Mouse (Mus musculus): Measurements from ENCODE around the gene Vpreb3.
"Not testable (repeated sequence)": the region's sequence is repeated elsewhere in the genome, so short reads cannot be mapped to it uniquely, and the experiment has no call there.

The Vpreb3 gene

DNA sequence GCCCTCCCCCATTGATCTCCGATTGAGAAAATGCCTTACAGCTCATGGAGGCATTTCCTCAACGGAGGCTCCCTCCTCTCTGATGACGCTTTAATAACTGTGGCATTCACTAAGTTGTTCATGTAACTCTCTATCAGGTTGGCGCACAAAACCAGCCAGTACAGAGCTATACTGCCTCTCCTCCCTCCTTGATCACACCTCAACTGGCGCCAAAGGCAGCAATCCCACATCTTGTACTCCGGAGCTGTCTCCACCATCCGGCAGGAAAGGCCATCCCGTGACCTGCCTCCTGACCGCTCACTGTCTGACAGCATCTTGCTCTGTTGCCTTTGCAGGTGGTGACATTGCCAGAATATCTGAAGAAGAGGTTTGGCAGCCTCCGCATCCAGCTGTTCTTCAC is 31.0 kb downstream of the Vpreb3 start:
- in situ Hi-C loops (cut with MboI, MseI): no loop called here

- in situ Hi-C loops (cut with MboI, MseI): no loop called here
Measured at GRCm38 (mm10) chr10:75975216-75975615, 32.4 kb downstream of the Vpreb3 start.

GRCm38 (mm10) chr10:75978119-75978834 is 35.4 kb downstream of the Vpreb3 start:
- in situ Hi-C loops (cut with MboI, MseI): no loop called here

DNA sequence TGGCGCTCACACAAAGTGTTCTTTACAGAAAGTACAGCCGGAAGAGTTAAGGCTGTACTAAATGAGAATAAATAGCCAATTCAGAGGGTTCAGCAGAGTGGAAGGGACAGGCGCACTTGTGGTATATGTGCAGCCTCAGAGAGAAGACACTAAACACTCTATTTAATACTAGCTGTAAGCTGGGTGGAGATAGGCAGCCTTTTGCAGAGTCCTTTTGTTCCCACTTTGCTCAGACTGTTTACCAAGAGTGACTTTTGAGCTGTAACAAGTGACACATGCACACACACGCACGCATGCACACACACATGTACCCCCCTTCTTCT is 35.9 kb downstream of the Vpreb3 start:
- in situ Hi-C loops (cut with MboI, MseI): no loop called here

- in situ Hi-C loops (cut with MboI, MseI): no loop called here
Measured at GRCm38 (mm10) chr10:75979432-75979831, 36.6 kb downstream of the Vpreb3 start.

GRCm38 (mm10) chr10:75990430-75991042 is 47.7 kb downstream of the Vpreb3 start:
- in situ Hi-C loops (cut with MboI, MseI): no loop called here

DNA sequence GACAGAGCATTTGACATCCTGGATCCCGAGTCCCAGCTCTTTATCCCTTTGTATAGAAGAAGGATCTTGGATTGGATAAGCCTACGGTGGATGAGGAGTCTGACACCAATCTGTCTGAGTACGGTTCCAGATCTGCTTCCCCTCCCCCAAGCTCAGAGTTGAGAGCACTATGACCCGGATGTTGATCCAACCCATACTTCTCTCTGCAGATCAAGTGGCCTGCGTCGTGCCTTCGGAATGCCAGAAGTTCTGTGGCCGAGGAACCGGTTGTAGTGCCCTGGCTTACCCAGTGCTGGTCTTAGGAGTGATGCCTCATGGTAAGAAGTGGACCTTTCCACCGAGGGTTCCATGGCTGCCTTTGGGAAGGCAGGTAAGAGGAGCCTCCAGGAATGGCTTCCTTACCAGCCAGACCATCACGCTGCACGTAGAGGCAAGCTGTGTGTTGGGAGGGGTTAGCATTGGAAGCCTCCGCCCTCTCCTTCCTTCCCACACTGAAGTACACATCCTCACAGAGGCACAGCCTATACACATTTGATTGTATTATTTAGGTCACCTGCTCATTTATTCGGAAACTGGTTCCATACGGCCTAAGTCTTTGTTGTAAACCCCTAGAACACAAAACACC is 50.9 kb downstream of the Vpreb3 start:
- in situ Hi-C loops (cut with MboI, MseI): no loop called here

- in situ Hi-C loops (cut with MboI, MseI): not testable (repeated sequence)
Measured at GRCm38 (mm10) chr10:75994531-75995210, 51.8 kb downstream of the Vpreb3 start.

DNA sequence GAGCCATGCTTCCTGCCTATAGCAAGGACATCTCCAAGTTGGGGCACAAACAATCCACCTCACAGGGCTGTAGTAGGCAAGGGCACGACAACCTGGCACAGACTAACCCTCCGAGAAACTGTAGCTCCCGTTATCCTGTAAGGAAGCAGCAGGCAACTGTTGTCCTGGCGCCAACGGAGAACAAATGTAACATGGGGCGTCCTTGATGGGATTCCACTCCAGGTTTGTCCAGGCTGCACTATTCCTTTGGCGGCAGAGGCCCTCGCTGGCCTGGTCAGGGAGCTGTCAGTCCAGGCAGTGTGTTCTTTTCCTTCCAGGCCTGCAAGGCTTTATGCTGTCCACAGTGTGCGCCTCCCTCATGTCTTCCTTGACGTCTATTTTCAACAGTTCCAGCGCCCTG is 52.6 kb downstream of the Vpreb3 start:
- in situ Hi-C loops (cut with MboI, MseI): no loop called here

DNA sequence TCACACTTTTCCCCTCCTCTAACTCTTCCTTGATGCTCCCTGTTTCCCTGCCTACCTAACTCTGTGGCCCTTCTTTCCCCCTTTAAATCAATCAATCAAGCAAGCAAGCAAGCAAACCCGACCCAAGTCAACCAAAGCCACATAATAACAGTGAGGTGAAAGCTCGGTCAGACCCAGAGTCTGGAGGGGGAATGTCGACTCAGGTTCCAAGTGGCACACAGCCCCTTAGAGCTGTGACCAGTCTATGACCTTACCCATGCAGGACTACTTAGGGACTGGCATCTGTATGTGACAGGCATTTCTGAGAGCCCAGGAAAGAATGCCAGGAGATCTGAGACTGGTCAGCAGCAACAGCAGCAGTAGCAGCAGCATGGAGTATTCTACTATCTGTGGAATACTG is 53.5 kb downstream of the Vpreb3 start:
- in situ Hi-C loops (cut with MboI, MseI): no loop called here

All from T-helper 1 cell (primary cell).